In genomic region chr2:132262175-132262574, GRCm38 (mm10) we compare ENCODE assay signal across 10 mouse cellular contexts. TPM values are rescaled to one million over a fixed set of nuclear protein-coding genes. Genes with fewer than 3 reads are reported as not detected.
DNase-seq lines count a peak whose midpoint lies in the region; ATAC-seq and TF ChIP-seq lines count a peak whose summit lies in the region.
"Had no signal": no experiment of that assay in that cellular context is flagged by ENCODE, and none has a peak within 500 bp of the region (broad histone marks: within the 10 kb centered on the region; RNA-seq: fewer than 3 reads in every experiment).

No protein-coding gene starts in this region.

- H3K4me1 ChIP-seq in forebrain, embryonic 12.5 days, result peaks cover 13% of the 10 kb centered on the region
- peaks cover 19% of the 10 kb centered on the region for H3K4me1 ChIP-seq in forebrain, embryonic 10.5 days
- peaks cover 6% of the 10 kb centered on the region; the same call in 1 of the 2 replicates for H3K4me1 ChIP-seq in lung, embryonic 14.5 days (ENCODE audit: insufficient read depth)
- H3K4me1 ChIP-seq in lung, adult 2 months (ENCODE audit: control insufficient read depth, insufficient read depth, low read length), result peaks cover 4% of the 10 kb centered on the region
- H3K4me1 ChIP-seq in MEL (ENCODE audit: control insufficient read depth in 1 of 2, insufficient read depth in 2 of 2, low read length in 2 of 2), result peaks cover 3 to 11% of the 10 kb centered on the region in 2 experiments; a peak in 3 of 4 replicates
- H3K4me1 ChIP-seq in liver, embryonic 15.5 days (replicated peaks), result peaks cover 35% of the 10 kb centered on the region

- no peak overlapping the region for H3K9ac ChIP-seq in forebrain, embryonic 12.5 days
- no peak overlapping the region for H3K9ac ChIP-seq in lung, embryonic 14.5 days
- H3K9ac ChIP-seq in MEL (ENCODE audit: control insufficient read depth, low read depth, low read length, poor library complexity, severe bottlenecking), result no peak overlapping the region
- peak overlapping the region; percentile 28; the same call in 1 of the 2 replicates for H3K9ac ChIP-seq in liver, embryonic 15.5 days

- no peaks in the 10 kb centered on the region for H3K36me3 ChIP-seq in forebrain, embryonic 12.5 days (replicated peaks)
- H3K36me3 ChIP-seq in forebrain, embryonic 10.5 days (replicated peaks), result peaks cover 2% of the 10 kb centered on the region
- H3K36me3 ChIP-seq in lung, embryonic 14.5 days (ENCODE audit: insufficient read depth), result no peaks in the 10 kb centered on the region
- peaks cover 0 to 14% of the 10 kb centered on the region in 2 experiments; a peak in 2 of 4 replicates for H3K36me3 ChIP-seq in MEL (ENCODE audit: control insufficient read depth in 1 of 2, insufficient read depth in 2 of 2, low read length in 2 of 2)
- 0 out of 2 replicates have a peak, but pooled peaks cover 3% of the 10 kb centered on the region for H3K36me3 ChIP-seq in liver, embryonic 15.5 days (replicated peaks)

- TF ChIP-seq EP300 in MEL (IDR thresholded peaks at IDR 0.05; ENCODE audit: low read depth in 1 of 2, low read length in 2 of 2), result no peak

- H3K27me3 ChIP-seq in forebrain, embryonic 12.5 days, result no peaks in the 10 kb centered on the region
- no peaks in the 10 kb centered on the region for H3K27me3 ChIP-seq in forebrain, embryonic 10.5 days (ENCODE audit: poor library complexity, severe bottlenecking)
- H3K27me3 ChIP-seq in lung, embryonic 14.5 days (ENCODE audit: insufficient read depth, low read length), result no peaks in the 10 kb centered on the region
- no peaks in the 10 kb centered on the region for H3K27me3 ChIP-seq in MEL (ENCODE audit: control insufficient read depth in 1 of 2, insufficient read depth in 2 of 2, low read length in 2 of 2)
- no peaks in the 10 kb centered on the region for H3K27me3 ChIP-seq in liver, embryonic 15.5 days
- H3K27me3 ChIP-seq: Patski had no signal

- no peak for TF ChIP-seq CTCF in lung, embryonic 14.5 days (IDR thresholded peaks at IDR 0.05; ENCODE audit: low read depth)
- TF ChIP-seq CTCF in lung, adult 2 months (IDR thresholded peaks at IDR 0.05; ENCODE audit: insufficient read depth, low read length), result no peak
- peak in 1 of 3 experiments; percentile 26; a peak in 1 of 6 replicates for TF ChIP-seq CTCF in MEL (IDR thresholded peaks at IDR 0.05 in 2 of 3, conservative IDR thresholded peaks at IDR 0.05 in 1 of 3; ENCODE audit: control insufficient read depth in 1 of 3, insufficient read depth in 1 of 3, low read depth in 2 of 3, low read length in 3 of 3, poor library complexity in 1 of 3, severe bottlenecking in 1 of 3)

- TF ChIP-seq POLR2A in lung, adult 2 months (IDR thresholded peaks at IDR 0.05; ENCODE audit: borderline replicate concordance, extremely low read depth, low read depth, low read length), result no peak
- no peak for TF ChIP-seq POLR2A in MEL (IDR thresholded peaks at IDR 0.05; ENCODE audit: control insufficient read depth in 1 of 2, insufficient read depth in 1 of 2, low read depth in 1 of 2, low read length in 2 of 2, poor library complexity in 1 of 2)

- peaks cover 7% of the 10 kb centered on the region for H3K79me2 ChIP-seq in MEL (ENCODE audit: control insufficient read depth, insufficient read depth, low read length, poor library complexity)

- H3K4me3 ChIP-seq in forebrain, embryonic 12.5 days (replicated peaks), result no peak overlapping the region
- no peak overlapping the region for H3K4me3 ChIP-seq in forebrain, embryonic 10.5 days
- no peak overlapping the region for H3K4me3 ChIP-seq in lung, embryonic 14.5 days (ENCODE audit: low read depth, low read length)
- no peak overlapping the region for H3K4me3 ChIP-seq in lung, adult 2 months (replicated peaks; ENCODE audit: extremely low read depth, low read depth, low read length)
- H3K4me3 ChIP-seq in MEL (ENCODE audit: control insufficient read depth in 1 of 2, insufficient read depth in 1 of 2, low read depth in 2 of 2, low read length in 2 of 2), result no peak overlapping the region
- peak overlapping the region; percentile 96 for H3K4me3 ChIP-seq in liver, embryonic 15.5 days (replicated peaks)

- 74% methylated on average over 6 of the region's 6 CpGs for WGBS in forebrain, embryonic 12.5 days
- 79% methylated on average over 6 of the region's 6 CpGs for WGBS in forebrain, embryonic 10.5 days
- WGBS in lung, embryonic 14.5 days, result 71% methylated on average over 6 of the region's 6 CpGs
- 53% methylated on average over 6 of the region's 6 CpGs for WGBS in lung, adult 2 months
- WGBS in liver, embryonic 15.5 days (ENCODE audit: insufficient replicate concordance), result 59% methylated on average over 6 of the region's 6 CpGs

- no peak for TF ChIP-seq RAD21 in MEL (IDR thresholded peaks at IDR 0.05; ENCODE audit: low read depth, low read length)

- no peak overlapping the region for H3K27ac ChIP-seq in forebrain, embryonic 12.5 days
- no peak overlapping the region for H3K27ac ChIP-seq in forebrain, embryonic 10.5 days
- H3K27ac ChIP-seq in lung, embryonic 14.5 days (ENCODE audit: low read depth), result no peak overlapping the region
- H3K27ac ChIP-seq in MEL (ENCODE audit: control insufficient read depth, low read depth, low read length), result no peak overlapping the region
- H3K27ac ChIP-seq in liver, embryonic 15.5 days (replicated peaks), result no peak overlapping the region
- H3K27ac ChIP-seq: heart, adult 2 months had no signal

- DNase-seq in forebrain, embryonic 10.5 days (ENCODE audit: extremely low spot score, low spot score), result no peak
- no peak for DNase-seq in lung, embryonic 14.5 days
- no peak for DNase-seq in lung, adult 2 months
- DNase-seq in MEL (ENCODE audit: low read depth, low spot score), result no peak
- DNase-seq in cerebellum, adult 18-20 months, result no peak

- H3K9me3 ChIP-seq in forebrain, embryonic 12.5 days, result no peaks in the 10 kb centered on the region
- no peaks in the 10 kb centered on the region for H3K9me3 ChIP-seq in forebrain, embryonic 10.5 days
- no peaks in the 10 kb centered on the region for H3K9me3 ChIP-seq in lung, embryonic 14.5 days (ENCODE audit: low read depth, low read length)
- no peaks in the 10 kb centered on the region for H3K9me3 ChIP-seq in MEL (replicated peaks; ENCODE audit: insufficient read depth, low read length)
- H3K9me3 ChIP-seq in liver, embryonic 15.5 days (replicated peaks), result no peaks in the 10 kb centered on the region

- H3K4me2 ChIP-seq in forebrain, embryonic 12.5 days, result no peak overlapping the region
- H3K4me2 ChIP-seq in lung, embryonic 14.5 days, result peak overlapping the region; percentile 80
- H3K4me2 ChIP-seq in liver, embryonic 15.5 days, result peak overlapping the region; percentile 92

- ATAC-seq in forebrain, embryonic 12.5 days (ENCODE audit: low FRiP score), result peak; percentile 0; the same call in 1 of the 2 replicates
- ATAC-seq in lung, embryonic 14.5 days (ENCODE audit: insufficient read depth), result no peak
- no peak for ATAC-seq in liver, embryonic 15.5 days (ENCODE audit: insufficient read depth)
- ATAC-seq in monocyte, adult 5-6 weeks (replicated peaks; ENCODE audit: insufficient number of reproducible peaks, low FRiP score, low TSS enrichment, poor library complexity, severe bottlenecking), result no peak

TF ChIP-seq in MEL, 35 proteins besides CTCF, POLR2A, EP300 and RAD21:
- TF ChIP-seq MAFK (IDR thresholded peaks at IDR 0.05; ENCODE audit: borderline replicate concordance, low read depth, low read length) (no peak), TBP (IDR thresholded peaks at IDR 0.05; ENCODE audit: low read depth, low read length) (no peak), ZNF384 (IDR thresholded peaks at IDR 0.05; ENCODE audit: low read depth, low read length) (peak; percentile 82), SMC3 (IDR thresholded peaks at IDR 0.05; ENCODE audit: low read depth, low read length) (0 out of 2 replicates have a peak, but pooled peaks have one; percentile 2), CHD1 (IDR thresholded peaks at IDR 0.05; ENCODE audit: low read depth, low read length) (no peak), MYC (IDR thresholded peaks at IDR 0.05; ENCODE audit: low read depth, low read length) (no peak)

RNA-seq across cellular contexts. Expression of gene Cds2, which starts 0.8 kb away (rescaled TPM):
- 36.4 and 37.8 TPM in 2 replicates for polyA plus RNA-seq in forebrain, embryonic 12.5 days (2016; fragmentation: Nextera tagmentation; extraction: Ambion mirVana)
- 20.4 and 21.6 TPM in 2 replicates for polyA plus RNA-seq in forebrain, embryonic 10.5 days (2016; fragmentation: Nextera tagmentation; extraction: Ambion mirVana)
- polyA plus RNA-seq in lung, embryonic 14.5 days (2014; fragmentation: Nextera tagmentation; extraction: Ambion mirVana), result 17.1 and 20.7 TPM in 2 replicates
- polyA plus RNA-seq in lung, adult 2 months (2012; rRNA removed), result 67.1 and 76.5 TPM in 2 replicates
- 8.8 and 10.3 TPM in 2 replicates for total RNA-seq in MEL (2012; rRNA removed)
- polyA plus RNA-seq in MEL (2012; ENCODE audit: insufficient read depth in 1 of 2, insufficient read length in 2 of 2, low read depth in 1 of 2, low replicate concordance in 2 of 2, missing spikeins in 1 of 2), result 10 to 100 TPM in 1 of 2 experiments, not detected in 1; 28.5 TPM
- polyA plus RNA-seq in liver, embryonic 15.5 days (2015; fragmentation: Nextera tagmentation; extraction: Ambion mirVana), result 8.8 and 9.6 TPM in 2 replicates
- 48.5 to 54.3 TPM (median 49.2 TPM) in 3 replicates for total RNA-seq in monocyte, adult 5-6 weeks (2017)

RNA-seq across cellular contexts. Expression of gene Pcna, which starts 9.1 kb away (rescaled TPM):
- 322 and 337 TPM in 2 replicates for polyA plus RNA-seq in forebrain, embryonic 12.5 days (2016; fragmentation: Nextera tagmentation; extraction: Ambion mirVana)
- polyA plus RNA-seq in forebrain, embryonic 10.5 days (2016; fragmentation: Nextera tagmentation; extraction: Ambion mirVana), result 470 and 483 TPM in 2 replicates
- polyA plus RNA-seq in lung, embryonic 14.5 days (2014; fragmentation: Nextera tagmentation; extraction: Ambion mirVana), result 335 and 339 TPM in 2 replicates
- 52.7 and 59.2 TPM in 2 replicates for polyA plus RNA-seq in lung, adult 2 months (2012; rRNA removed)
- total RNA-seq in MEL (2012; rRNA removed), result 398 and 427 TPM in 2 replicates
- 100 to 1,000 TPM; 308 to 541 TPM for polyA plus RNA-seq in MEL (2012; ENCODE audit: insufficient read depth in 1 of 2, insufficient read length in 2 of 2, low read depth in 1 of 2, low replicate concordance in 2 of 2, missing spikeins in 1 of 2)
- polyA plus RNA-seq in liver, embryonic 15.5 days (2015; fragmentation: Nextera tagmentation; extraction: Ambion mirVana), result 249 and 274 TPM in 2 replicates
- total RNA-seq in monocyte, adult 5-6 weeks (2017), result 228 to 330 TPM (median 247 TPM) in 3 replicates

RNA-seq across cellular contexts. Expression of gene Tmem230, which starts 14.6 kb away (rescaled TPM):
- 44.6 and 51.1 TPM in 2 replicates for polyA plus RNA-seq in forebrain, embryonic 12.5 days (2016; fragmentation: Nextera tagmentation; extraction: Ambion mirVana)
- 35.2 and 36.1 TPM in 2 replicates for polyA plus RNA-seq in forebrain, embryonic 10.5 days (2016; fragmentation: Nextera tagmentation; extraction: Ambion mirVana)
- 36.7 and 39.9 TPM in 2 replicates for polyA plus RNA-seq in lung, embryonic 14.5 days (2014; fragmentation: Nextera tagmentation; extraction: Ambion mirVana)
- 67.0 and 86.8 TPM in 2 replicates for polyA plus RNA-seq in lung, adult 2 months (2012; rRNA removed)
- 8.3 and 9.1 TPM in 2 replicates for total RNA-seq in MEL (2012; rRNA removed)
- 10 to 100 TPM in 1 of 2 experiments, not detected in 1; 21.5 TPM for polyA plus RNA-seq in MEL (2012; ENCODE audit: insufficient read depth in 1 of 2, insufficient read length in 2 of 2, low read depth in 1 of 2, low replicate concordance in 2 of 2, missing spikeins in 1 of 2)
- polyA plus RNA-seq in liver, embryonic 15.5 days (2015; fragmentation: Nextera tagmentation; extraction: Ambion mirVana), result 14.7 and 15.5 TPM in 2 replicates
- total RNA-seq in monocyte, adult 5-6 weeks (2017), result 11.2 to 19.1 TPM (median 15.5 TPM) in 3 replicates
